Mouse (Mus musculus) kidney, postnatal 36 days (tissue): ENCODE results near the gene Srp72.

Source experiments
- DNase-seq, 2 experiments: peaks; one replicate each; pipeline ENCODE4 v3.0.0; 2021 to 2022; ENCODE audit warnings: mixed read lengths in 2 of 2

Srp72 gene

DNA sequence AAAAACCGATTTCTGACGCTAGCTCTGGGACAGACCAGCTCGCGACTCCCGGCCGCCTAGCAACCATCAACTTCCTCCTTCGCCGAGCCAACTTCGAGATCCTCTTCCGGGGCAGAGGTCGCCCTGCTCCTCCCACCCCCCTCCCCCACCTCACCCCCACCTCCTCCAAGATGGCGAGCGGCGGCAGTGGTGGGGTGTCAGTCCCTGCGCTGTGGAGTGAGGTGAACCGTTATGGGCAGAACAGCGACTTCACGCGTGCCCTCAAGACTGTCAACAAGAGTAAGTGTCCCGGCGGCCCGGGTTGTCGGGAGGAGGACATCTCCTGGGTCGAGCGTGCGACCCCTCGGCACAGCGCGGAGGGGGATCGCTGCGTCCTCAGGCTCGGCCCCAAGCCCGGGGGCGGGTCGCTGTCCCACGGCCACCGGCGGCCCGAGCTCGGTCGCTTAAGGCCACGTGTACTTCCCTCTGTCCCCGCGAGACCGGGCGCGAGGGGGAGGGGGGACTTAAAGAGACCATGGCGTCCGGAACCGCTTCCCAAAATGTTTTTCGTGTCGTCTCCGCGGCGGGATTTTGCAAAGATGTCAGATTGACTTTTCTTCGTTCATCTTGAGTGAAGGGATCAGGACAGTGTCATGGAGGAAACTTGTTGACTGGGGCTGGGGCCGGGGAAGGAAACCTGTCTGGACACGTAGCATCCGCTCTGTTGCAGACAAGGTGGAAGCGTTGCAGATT lies at the start of gene Srp72:
TSS of gene Srp72 (plus strand) at position 130 of the 732 bp plus-strand sequence.
- peak; percentile 84 to 92 for DNase-seq

DNA sequence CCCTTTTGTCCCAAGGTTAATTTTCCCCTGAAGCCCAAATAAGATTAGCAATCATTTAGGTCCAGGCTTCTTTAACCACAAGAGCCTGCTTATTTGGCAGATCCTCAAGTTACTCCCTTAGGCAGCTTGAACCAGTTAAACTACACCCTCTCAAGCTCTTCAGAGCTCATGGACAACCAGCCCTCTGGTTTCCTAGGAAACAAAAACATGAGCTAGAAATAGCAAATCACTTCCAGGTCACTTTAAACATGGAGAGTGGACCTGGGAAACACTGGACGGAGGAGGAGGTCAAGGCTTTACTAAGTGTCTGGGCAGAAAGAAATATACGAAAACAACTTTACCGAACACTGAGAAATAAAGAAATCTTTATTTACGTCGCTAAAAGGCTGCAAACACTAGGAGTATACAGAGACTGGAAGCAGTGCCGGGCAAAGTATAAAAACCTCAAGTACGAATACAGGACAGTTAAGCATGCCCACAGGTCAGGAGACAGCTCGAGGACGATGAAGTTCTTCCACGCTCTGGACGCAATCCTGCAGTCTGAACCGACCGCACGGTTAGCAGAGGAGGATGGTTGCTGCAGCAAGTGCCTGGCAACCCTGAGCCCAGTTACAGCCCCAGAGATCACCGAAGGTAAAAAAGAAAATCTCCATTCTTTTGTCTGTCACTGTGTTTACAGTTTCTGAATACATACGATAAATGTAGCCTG lies 46.2 kb upstream of the Srp72 start:
- peak; percentile 38 to 86 for DNase-seq

DNA sequence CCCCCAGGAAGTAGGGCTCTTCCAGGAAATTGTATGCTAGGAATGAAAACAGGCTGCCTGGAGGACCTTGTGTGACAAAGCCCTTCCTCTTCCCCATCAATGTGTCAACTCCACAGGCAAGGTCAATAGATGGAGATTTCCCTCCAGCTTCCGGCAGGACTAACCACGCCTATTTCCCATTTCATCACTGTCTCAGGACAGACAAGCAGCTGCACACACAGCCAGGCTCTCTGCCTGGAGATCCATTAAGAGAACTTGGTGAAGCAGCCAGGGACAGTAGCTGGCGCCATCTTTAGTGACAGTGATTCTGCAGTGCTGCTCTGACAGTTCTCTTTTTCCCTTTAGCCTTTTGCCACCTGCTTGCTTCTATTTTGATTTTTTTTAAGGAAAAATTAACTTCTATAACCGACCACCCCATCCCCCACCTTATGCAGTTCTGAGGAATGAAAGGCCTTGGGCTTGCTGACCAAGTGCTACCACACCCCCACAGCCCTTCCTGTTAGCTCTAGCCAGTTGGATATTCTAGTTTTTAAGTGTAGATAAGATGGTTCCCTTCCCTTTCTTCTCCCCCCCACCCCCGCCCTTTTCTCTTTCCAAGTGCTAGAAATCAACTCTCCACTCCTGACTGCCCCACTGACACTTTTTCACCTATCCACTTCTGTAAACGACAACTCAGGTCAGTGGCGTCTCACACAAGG lies 45.2 kb upstream of the Srp72 start:
- peak; percentile 47 to 57 for DNase-seq

DNA sequence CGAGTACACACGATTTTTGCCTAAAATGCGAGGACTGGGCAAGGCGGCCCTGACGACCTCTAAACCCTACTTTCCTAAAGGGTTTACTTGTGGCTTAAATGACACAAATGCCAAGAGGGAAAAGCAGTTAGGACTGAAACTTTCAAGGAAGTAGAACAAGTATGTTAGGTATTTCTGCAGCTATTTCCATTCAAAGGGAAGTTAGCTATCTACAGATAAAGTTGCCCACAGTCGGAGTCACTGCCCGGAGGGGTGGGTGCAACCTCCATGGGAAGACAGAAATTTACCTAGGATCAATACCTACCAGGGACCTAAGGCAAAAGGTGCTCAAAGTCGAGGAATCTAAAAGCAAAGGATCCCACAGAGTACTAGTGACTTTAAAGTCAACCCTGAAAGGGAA lies 34.8 kb upstream of the Srp72 start:
- no peak for DNase-seq

DNA sequence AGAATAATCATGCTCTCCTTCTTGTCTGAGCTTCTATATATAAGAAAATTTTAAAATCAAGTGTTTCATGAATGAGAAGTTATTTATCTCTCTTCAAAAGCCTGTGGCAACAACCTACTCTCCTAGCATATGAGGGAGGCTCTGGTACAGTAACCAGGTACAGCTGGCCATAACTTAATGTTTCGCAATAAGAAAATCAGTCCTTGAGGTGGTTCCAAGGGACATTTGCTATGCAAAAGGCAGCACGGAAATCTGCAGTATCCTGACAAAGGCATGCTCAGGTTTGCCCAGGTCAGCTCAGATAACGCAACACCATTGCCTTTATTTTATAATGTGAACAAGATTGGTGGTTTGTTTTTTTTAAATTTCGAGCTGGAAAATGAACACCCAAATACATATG lies 32.5 kb upstream of the Srp72 start:
- DNase-seq, result no peak

DNA sequence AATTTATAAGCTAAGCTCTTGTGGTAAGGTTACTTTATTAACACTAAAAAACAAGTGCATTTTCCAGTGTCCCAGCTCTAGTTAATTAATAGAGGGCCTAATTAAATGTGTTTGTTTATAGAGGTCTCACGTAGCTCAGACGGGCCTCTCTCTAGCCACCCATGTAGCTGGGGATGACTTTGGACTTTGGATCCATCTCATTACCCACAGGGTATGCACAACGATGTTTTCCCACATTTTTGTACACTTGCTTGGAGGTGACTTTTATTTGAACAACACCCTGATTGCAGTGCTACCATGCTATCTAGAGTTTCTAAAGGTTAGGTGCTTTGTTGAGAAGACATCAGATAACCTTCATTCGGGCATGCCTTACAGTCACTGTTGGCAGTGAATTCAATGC lies 32.0 kb upstream of the Srp72 start:
- peak; percentile 53 to 78 for DNase-seq

DNA sequence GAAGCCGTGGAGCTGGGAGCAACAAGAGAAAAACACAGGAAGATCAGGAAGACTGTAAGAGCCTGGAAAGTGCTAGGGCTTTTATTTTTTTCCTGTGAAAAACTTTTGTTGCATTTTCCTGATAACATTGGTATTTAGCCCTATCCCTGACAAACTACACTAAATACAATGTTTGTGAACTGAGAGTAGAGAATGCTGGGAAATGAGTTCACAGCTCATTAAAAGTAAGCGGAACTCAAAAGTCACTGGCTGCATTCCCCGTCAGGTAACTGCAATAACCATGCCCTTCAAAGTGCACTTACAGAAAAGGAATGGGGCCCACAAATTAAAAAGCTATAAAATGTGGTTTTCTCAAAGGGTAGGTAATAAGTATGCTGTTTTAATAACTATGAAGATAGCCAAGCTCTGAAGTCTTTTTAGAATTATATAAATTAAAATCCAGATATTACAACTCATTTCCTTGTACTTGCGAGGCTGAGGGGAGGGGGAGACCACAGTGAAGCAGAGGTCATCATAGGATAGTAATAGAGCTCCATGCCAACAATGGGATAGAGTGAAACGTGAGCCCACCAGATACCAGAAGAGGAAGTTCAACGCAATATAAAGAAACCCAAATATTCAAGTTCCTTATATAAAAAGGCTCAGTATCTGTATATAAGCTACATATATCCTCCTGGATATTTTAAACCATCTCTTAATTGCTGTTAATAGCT lies 29.4 kb upstream of the Srp72 start:
- peak in 1 of 2 experiments; percentile 54 for DNase-seq

DNA sequence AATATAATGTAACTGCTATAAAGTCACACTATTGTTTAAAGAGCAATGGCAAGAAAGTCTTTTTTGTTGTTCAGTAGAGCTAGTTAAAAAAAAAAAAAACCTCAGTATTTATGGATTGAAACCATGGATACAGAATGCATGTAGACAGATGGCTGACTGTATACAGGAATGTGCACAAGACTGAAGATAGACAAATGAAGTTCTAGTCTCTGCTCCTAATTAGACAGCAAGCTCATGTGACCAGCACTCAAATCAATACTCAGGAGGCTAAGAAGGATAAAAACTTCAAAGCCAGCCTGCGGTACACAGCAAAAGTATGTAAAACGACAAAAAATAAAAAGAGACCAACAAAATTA lies 28.8 kb upstream of the Srp72 start:
- DNase-seq, result no peak

DNA sequence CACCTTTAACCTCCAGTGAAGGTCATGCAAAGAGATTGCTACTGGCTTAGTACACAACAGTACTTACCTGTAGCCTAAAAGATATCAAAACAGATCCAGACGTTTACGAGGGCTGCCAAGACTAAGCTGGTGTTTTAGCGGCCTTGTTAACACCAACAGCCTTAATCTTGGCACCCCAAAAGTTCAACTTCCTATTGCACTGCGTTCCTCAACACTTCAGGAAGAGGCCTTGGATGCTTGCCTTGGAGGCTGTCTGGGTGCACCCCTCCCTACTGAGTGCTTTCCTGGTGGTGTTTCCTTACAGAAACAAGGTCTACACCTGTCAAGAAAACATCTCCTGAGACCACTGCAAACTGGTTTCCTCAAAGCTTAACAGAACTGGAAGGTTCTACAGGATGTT lies 27.3 kb upstream of the Srp72 start:
- peak in 1 of 2 experiments; percentile 32 for DNase-seq

DNA sequence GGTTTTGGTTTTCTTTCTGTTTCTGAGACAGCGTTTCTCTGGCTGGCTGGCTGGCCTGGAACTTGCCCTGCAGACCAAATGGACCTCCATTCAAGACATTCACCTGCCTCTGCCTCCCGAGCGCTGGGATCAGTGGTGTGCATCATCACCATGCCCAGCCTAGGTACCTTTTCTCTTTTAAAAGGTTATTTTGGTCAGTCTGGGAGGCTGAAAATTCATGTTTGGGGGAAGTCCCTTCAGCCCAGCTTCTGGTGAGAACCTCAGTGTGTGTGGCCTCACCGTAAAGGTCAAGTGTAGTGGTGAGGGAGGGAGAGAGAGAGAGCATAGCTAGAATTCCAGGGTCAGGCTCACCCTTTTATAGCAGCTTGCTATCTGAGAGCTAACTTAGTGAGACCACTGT lies 26.7 kb upstream of the Srp72 start:
- DNase-seq, result no peak

DNA sequence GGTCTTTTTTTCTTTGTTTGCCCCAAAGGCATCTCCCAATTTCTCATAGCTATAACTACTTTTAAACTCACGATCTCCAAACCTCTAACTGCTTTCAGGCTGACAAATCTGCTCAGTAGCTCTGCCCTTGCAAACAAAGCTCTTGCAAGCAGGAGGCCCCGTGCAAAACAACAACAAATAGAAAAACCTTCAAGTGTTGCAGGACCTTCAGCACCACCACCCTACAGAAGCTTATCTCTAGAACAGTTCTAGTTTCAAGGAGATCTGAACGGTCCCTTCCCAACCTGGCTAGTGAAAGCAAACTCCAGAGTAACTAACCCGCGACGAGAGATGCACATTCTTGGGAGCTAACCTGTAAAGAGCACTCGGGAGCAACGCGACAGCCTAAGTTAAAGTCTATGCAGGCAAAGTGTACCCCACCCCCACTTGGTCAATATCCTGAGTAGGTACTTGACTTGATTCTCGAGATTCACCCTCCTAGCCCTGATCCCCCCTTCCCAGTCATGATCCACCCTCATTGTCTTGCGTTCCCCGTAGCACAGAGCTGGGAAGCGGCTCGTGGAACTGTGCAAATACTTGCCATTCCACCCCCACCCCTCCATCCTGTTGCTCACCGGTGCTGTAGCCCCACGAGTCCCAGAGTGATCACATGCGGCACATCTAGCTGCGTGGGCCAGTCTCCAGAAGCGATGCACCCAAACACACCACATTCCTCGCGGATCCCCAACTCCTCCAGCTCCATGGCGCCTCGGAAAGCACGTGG lies 24.0 kb upstream of the Srp72 start:
- peak in 1 of 2 experiments; percentile 49 for DNase-seq

DNA sequence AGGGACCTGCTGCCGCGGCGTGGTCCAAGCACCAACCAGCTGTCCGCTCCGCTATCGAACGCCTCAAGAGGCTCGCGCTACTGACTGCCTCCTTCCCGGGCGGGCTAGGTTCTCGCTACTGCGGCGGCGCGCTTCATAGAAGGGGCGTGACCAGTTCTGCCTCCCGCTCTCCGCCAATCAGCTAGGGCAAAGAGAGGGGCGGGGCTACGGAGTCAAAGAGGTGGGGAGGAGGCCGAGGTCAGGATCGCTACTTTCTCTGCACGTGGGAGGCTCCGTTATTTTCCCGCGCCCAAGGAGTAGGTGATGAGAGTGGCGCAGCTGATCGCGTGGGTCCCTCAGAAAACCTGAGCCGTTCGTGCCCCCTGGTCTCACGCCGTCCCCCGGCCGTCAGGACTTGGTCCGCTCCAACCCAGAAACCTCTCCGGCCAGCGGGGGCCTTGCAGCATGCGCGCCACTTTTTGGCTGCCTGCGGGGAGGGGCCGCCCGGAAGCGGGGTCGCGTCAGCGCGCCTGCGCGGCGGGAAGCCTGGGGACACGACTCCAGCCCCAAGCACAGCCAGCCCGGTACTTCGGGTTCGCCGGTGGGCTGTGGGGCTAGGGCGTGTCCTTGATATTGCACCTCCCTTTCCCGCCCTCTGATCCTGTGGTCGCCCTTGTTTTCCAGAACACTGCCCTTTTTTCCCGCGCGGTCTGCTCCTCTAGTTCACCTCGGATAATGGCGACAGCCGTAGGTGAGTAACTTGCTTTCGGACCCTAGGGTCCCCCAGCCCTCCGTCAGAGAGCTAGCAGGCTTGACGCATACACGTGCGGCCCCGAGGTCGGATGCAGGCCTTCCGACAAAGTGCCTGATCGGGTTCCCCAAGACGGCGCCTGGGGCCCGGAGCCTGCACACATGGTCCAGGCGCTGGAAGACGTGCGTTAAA lies 23.1 kb upstream of the Srp72 start, which contains the start of the genes Paics and Ppat:
TSS of gene Paics (plus strand) at position 202 of the 922 bp plus-strand sequence.
TSS of gene Ppat (minus strand) at position 473 of the 922 bp plus-strand sequence.
- DNase-seq, result peak; percentile 99

DNA sequence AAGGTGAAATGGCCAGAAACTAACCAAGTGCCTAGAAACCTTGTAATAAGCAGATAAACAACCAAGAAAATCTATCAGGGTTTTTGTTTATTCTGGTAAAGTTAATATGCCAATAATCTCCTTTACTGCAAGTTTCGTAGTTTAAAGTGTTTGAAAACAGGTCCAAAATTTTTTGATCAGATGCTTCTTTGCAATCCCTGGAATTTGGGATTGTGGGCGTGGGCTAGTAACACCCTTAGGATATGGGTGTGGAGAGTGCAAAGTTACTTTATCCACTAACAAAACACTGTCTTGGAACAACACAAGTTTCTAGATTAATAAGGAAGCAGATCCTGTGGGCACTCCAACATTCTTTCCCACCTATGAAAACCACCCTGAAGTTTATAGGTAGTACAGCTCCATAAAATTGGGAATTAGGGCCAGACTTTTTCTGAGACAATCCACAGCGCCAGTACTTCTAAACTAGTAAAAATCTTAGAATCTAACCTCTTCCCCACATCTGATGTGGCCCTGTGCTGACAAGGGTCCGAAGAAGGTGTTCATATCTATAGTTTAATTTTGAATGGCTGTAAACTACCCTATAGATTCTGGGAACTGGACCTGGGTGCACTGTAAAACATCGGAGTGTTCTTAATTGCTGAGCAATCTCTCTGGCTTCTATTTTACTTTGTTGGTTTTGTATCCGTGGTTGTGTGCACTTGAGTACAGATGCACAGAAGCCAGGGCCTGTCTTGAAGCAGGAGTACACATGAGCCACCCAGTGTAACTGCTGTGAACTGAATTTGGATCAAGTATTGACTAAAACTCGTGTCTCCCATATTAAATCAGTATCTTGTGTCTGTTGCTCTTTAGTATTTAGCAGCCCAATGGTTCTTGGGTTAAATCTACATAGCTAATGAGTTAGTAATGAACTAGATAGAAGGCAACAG lies 22.1 kb upstream of the Srp72 start:
- DNase-seq, result no peak

DNA sequence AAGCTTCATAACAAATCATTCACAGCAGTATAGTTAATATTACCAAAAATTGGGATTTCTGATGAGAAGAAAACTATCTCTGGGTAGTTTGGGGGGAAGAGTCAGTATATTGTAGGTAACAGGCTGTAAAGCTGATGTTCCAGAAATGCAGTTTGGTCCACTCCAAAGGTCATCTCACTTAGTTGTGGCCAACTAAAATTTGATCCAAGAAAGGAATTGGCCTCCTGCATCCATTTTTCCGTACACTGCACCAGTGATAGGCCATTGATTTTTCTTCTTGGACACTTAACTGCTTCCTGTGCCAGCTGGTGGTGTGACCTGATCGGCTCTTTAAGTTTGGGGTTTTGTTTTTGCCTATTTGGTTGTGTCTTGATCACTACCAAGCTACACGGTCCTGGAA lies 20.7 kb upstream of the Srp72 start:
- DNase-seq, result no peak

DNA sequence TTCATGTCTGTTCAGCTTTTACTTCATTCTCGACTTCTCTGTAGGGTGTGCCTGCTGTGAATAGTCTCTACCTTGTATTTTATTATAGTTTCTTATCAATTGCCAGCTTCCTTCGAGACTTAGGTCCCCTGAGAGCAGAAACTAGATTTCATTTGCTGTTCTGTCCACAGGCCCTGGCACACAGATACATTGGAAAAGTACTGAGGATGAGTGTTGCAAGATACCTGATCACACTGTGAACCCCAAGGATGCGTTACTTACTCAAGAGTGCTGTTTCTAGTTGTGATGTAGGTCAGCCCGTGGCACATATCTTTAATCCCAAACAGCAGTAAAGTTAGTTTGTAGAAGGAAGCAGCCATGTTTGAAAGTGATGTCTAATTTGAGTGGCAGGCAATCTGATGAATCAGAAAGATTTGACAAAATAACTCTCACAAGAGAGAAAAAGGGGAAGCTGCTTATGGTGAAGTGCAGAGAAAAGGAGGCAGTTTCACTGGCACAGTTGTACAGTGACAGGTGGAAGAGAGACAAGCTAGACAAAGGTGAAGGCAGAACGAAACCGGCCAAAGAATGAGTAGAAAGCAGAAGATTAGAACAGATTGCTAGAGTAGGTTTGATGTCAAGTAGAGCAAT lies 20.1 kb upstream of the Srp72 start:
- DNase-seq, result no peak

DNA sequence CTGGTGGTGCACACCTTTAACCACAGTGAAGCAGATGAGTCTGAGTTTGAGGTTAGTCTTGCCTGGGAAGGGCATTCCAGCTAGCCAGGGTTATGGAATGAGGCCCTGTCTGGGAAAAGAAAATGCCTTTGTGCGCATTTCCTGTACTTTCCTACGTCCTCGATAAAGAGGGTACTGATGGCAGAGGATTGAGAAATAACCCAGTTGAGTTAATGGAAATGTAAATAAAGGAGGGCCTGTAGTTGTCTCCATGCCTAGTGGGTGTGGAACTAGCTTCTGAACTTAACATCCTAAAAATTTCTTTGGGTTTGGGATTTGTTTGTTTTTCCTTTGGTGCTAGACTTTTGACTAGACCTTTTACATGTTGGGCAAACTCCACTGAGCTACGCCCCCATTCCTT lies 19.0 kb upstream of the Srp72 start:
- DNase-seq, result no peak

DNA sequence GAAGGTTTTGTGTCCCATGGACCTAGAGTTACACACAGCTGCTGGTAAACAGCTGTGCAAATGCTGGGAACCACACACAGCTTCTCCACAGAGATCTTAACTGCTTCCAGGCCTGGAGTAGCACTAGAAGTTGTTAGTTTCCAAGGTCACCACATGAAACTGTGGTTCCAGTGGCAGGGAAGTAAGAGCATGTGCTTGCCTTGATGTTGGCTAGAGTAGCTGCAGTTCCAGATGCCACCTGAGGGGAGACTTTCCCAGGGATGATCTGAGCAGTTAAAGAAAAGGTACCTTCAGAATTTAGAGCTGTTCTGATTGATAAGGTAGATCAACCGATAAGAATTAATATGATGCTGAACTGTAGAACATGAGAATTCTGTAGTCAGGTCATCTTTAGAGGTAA lies 16.5 kb upstream of the Srp72 start:
- DNase-seq, result peak in 1 of 2 experiments; percentile 35

DNA sequence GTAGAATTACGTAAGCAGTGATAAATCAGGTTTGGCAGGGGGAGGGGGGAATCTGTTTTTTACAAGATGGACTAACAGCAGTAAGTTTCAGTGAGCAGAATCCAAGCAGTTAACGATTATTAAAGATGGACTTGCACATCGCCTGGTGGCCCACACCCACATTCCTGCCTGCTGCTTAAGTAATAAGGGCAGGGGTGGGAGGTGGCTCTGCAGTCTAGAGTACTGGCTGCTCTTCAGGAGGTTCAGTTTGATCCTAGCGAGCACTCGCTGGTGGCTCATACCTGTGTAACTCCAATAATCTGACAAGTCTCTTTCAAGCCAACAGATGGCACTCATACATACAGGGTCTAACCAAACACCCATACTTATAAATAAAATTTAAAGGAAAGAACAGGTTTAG lies 14.9 kb upstream of the Srp72 start:
- DNase-seq, result peak in 1 of 2 experiments; percentile 43

DNA sequence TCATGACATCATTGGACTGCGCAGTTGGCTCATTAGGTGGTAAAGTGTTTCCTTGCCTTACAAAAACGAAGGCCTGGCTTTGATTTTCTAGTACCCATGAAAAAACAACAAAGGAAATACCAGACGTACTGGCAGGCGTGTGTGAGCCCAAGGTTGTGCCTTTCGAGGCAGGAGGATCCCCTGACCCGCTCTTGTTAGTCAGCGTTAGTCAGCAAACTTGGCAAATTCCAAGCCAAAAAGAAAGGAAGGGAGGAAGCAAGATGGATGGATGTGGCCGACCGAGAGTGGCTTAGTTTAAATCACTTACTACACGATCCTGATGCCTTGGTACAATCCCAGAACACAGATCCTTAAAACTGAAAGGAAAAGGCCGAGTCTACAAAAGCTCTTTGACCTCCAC lies 11.9 kb upstream of the Srp72 start:
- no peak for DNase-seq
